Mouse (Mus musculus) gastrocnemius, adult 18-20 months (tissue): ENCODE measurements at regions not wholly inside any gene's neighbourhood (a gene's known extent, or its start where the extent isn't known, plus 50 kb on each side); places are given as distances from the start of the nearest gene placed in this dataset.
A peak's percentile ranks its signal among the peaks of the same experiment; 100 is the strongest.

Experiments used
- DNase-seq: peaks from one replicate; pipeline ENCODE4 v3.0.0; 2021; ENCODE audit warnings: low spot score

GRCm38 (mm10) chr2:102970221-102970620 is 68.8 kb upstream of the Cd44 start:
- DNase-seq: no peak

- DNase-seq: no peak
These were observed 66.7 kb upstream of the Cd44 start for GRCm38 (mm10) chr2:102967950-102968722.

GRCm38 (mm10) chr2:102967417-102967816 is 66.0 kb upstream of the Cd44 start:
- no peak for DNase-seq

GRCm38 (mm10) chr2:102959067-102959645 is 57.7 kb upstream of the Cd44 start:
- DNase-seq: no peak

GRCm38 (mm10) chr2:102958529-102958928 is 57.1 kb upstream of the Cd44 start:
- no peak for DNase-seq

GRCm38 (mm10) chr2:102957811-102958210 is 56.3 kb upstream of the Cd44 start:
- no peak for DNase-seq

GRCm38 (mm10) chr2:102956858-102957242 is 55.4 kb upstream of the Cd44 start:
- no peak for DNase-seq

GRCm38 (mm10) chr2:102956108-102956857 is 54.8 kb upstream of the Cd44 start:
- peak; percentile 17 for DNase-seq

GRCm38 (mm10) chr2:102955232-102955631 is 53.8 kb upstream of the Cd44 start:
- DNase-seq: no peak
